ENCODE assay signal across 9 mouse cellular contexts in the genomic region with DNA sequence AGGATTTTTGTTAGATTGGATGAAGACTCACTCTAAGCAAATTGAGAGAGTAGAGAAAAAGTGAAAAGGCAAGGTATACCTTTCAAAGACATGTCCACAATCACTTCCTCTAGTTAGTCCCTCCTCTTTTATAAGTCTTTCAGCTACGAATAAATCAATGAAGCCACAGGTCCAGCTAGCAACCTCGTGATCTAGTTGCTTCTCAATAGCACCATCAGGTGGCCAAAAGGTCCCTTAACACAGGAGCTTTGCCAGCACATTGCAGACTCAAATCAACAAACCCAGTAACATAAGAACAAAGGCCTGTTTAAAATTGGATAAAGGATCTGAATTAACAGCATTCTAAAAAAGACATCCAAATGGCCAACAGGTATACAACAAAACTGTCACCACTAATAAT. TPM values are rescaled to one million over a fixed set of nuclear protein-coding genes. Genes with fewer than 3 reads are reported as not detected.
DNase-seq lines count a peak whose midpoint lies in the region; ATAC-seq and TF ChIP-seq lines count a peak whose summit lies in the region.
"Had no signal": no experiment of that assay in that cellular context is flagged by ENCODE, and none has a peak within 500 bp of the region (broad histone marks: within the 10 kb centered on the region; RNA-seq: fewer than 3 reads in every experiment).

No protein-coding gene starts in this region.

- 27% methylated on average over 2 of the region's 2 CpGs for WGBS in midbrain, embryonic 12.5 days

- H3K4me1 ChIP-seq in midbrain, embryonic 12.5 days: no peaks in the 10 kb centered on the region

- no peak overlapping the region for H3K4me3 ChIP-seq in midbrain, embryonic 12.5 days

- peak; percentile 48; the same call in 1 of the 2 replicates for TF ChIP-seq CTCF in brain, embryonic 14.5 days (IDR thresholded peaks at IDR 0.05; ENCODE audit: borderline replicate concordance, extremely low read depth, insufficient read depth, insufficient read length)

- H3K4me2 ChIP-seq in midbrain, embryonic 12.5 days (replicated peaks): no peak overlapping the region

- H3K9me3 ChIP-seq in midbrain, embryonic 12.5 days: no peaks in the 10 kb centered on the region

- TF ChIP-seq POLR2A in brain, embryonic 14.5 days (IDR thresholded peaks at IDR 0.05; ENCODE audit: borderline replicate concordance, extremely low read depth, insufficient read depth, insufficient read length, poor library complexity, severe bottlenecking): no peak

- H3K9ac ChIP-seq in midbrain, embryonic 12.5 days (replicated peaks): no peak overlapping the region

- no peaks in the 10 kb centered on the region for H3K36me3 ChIP-seq in midbrain, embryonic 12.5 days

- peak; percentile 49; the same call in 1 of the 2 replicates for ATAC-seq in midbrain, embryonic 12.5 days (ENCODE audit: low FRiP score, low read depth)

- DNase-seq in adrenal gland, postnatal 10 days: peak; percentile 7
- DNase-seq in adrenal gland, adult 8-10 months: no peak
- peak; percentile 3 for DNase-seq in layer of hippocampus, adult 11-12 months (ENCODE audit: low spot score)
- no peak for DNase-seq in layer of hippocampus, postnatal 14 days (ENCODE audit: low spot score in 2 of 2)
- DNase-seq in brain, embryonic 14.5 days (ENCODE audit: low read depth): peak; percentile 77
- no peak for DNase-seq in gastrocnemius, postnatal 4 days (ENCODE audit: low spot score in 2 of 2)
- no peak for DNase-seq in yolk sac, embryonic 10.5 days (ENCODE audit: low spot score)

- no peaks in the 10 kb centered on the region for H3K27me3 ChIP-seq in midbrain, embryonic 12.5 days

- no peak overlapping the region for H3K27ac ChIP-seq in midbrain, embryonic 12.5 days (replicated peaks)

RNA-seq across cellular contexts. Expression of a gene that starts 30.0 kb away (rescaled TPM):
- total RNA-seq in adrenal gland, postnatal 10 days (2021): not detected
- not detected for total RNA-seq in adrenal gland, adult 8-10 months (2022)
- not detected for total RNA-seq in layer of hippocampus, postnatal 14 days (2021)
- not detected in 2 replicates for polyA plus RNA-seq in brain, embryonic 14.5 days (2012; rRNA removed)
- 0.37 TPM in 1 of 2 replicates, not detected in the other for polyA plus RNA-seq in midbrain, embryonic 12.5 days (2016; fragmentation: Nextera tagmentation; extraction: Ambion mirVana)
- not detected for total RNA-seq in gastrocnemius, postnatal 4 days (2021)
- polyA plus RNA-seq: limb, embryonic 11.5 days had no signal

RNA-seq across cellular contexts. Expression of a gene that starts 30.4 kb away (rescaled TPM):
- total RNA-seq in adrenal gland, postnatal 10 days (2021): 10 to 100 TPM; 42.2 to 43.1 TPM
- total RNA-seq in adrenal gland, adult 8-10 months (2022): 10 to 100 TPM; 64.1 to 79.8 (median 69.0) TPM
- total RNA-seq in layer of hippocampus, postnatal 14 days (2021): 100 to 1,000 TPM; 254 to 256 TPM
- 159 and 208 TPM in 2 replicates for polyA plus RNA-seq in brain, embryonic 14.5 days (2012; rRNA removed)
- 58.8 and 68.6 TPM in 2 replicates for polyA plus RNA-seq in midbrain, embryonic 12.5 days (2016; fragmentation: Nextera tagmentation; extraction: Ambion mirVana)
- total RNA-seq in gastrocnemius, postnatal 4 days (2021): 10 to 100 TPM; 31.4 to 33.6 TPM

Comparison
In these comparisons a context has a peak if more than half of its experiments do, and no peak if none do; other contexts are left out.
1. DNase-seq: peak in adrenal gland, postnatal 10 days (single experiment), layer of hippocampus, adult 11-12 months (single experiment) and brain, embryonic 14.5 days (single experiment); none in adrenal gland, adult 8-10 months (single experiment), layer of hippocampus, postnatal 14 days (0 of 2), gastrocnemius, postnatal 4 days (0 of 2) and yolk sac, embryonic 10.5 days (single experiment).